8 mouse cellular contexts compared by ENCODE assay signal in the genomic region with DNA sequence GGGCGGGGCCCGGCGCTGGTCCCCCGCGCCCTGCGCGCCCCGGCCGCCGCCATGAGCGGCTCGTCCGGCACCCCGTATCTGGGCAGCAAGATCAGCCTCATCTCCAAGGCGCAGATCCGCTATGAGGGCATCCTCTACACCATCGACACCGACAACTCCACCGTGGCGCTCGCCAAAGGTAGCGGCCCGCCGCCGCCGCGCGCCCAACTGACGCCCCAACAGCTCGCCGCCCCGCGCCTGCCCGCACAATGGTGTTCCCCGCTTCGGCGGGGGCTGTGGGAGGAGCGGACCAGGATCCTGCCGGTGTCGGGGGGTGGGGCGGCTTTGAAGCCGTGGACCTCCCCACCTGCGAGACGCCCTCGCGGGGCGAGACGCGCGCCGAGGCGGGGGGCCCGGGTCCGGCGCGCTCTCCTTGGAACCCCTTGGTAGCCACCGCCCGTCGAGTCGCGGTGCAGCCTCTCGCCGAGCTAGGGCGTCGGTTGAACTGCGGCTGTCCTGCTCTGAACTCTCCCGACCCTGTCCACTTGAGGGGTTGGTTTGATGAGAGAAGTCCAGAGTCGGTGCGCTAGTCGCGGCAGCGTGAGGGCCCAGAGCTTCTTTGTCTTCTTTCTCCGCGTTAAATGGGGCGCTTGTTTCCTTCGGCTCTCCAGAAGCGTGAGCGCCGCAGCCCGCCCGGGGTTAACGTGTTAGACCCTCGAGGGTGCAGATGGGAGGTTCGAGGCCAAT. TPM values are rescaled to one million over a fixed set of nuclear protein-coding genes. Genes with fewer than 3 reads are reported as not detected.
DNase-seq lines count a peak whose midpoint lies in the region; ATAC-seq and TF ChIP-seq lines count a peak whose summit lies in the region.

No protein-coding gene starts in this region.

- peak overlapping the region; percentile 91 for H3K4me2 ChIP-seq in limb, embryonic 12.5 days
- H3K4me2 ChIP-seq in midbrain, embryonic 13.5 days (replicated peaks), result peak overlapping the region; percentile 98

- no peaks in the 10 kb centered on the region for H3K9me3 ChIP-seq in limb, embryonic 12.5 days
- H3K9me3 ChIP-seq in midbrain, embryonic 13.5 days, result no peaks in the 10 kb centered on the region

- no peak for TF ChIP-seq CTCF in kidney, adult 2 months (conservative IDR thresholded peaks at IDR 0.05; ENCODE audit: insufficient read depth, insufficient read length, low read depth, low read length)

- no peak for TF ChIP-seq POLR2A in kidney, adult 2 months (IDR thresholded peaks at IDR 0.05; ENCODE audit: low read depth, low read length)

- H3K36me3 ChIP-seq in kidney, adult 2 months (ENCODE audit: control insufficient read depth, insufficient read depth, low read length), result no peaks in the 10 kb centered on the region
- H3K36me3 ChIP-seq in limb, embryonic 12.5 days, result peaks cover 33% of the 10 kb centered on the region
- H3K36me3 ChIP-seq in midbrain, embryonic 13.5 days, result peaks cover 29% of the 10 kb centered on the region

- H3K4me1 ChIP-seq in kidney, adult 2 months (ENCODE audit: control insufficient read depth, insufficient read depth, low read length), result no peaks in the 10 kb centered on the region; the same call in 1 of the 2 replicates
- peaks cover 46% of the 10 kb centered on the region for H3K4me1 ChIP-seq in limb, embryonic 12.5 days (replicated peaks)
- peaks cover 43% of the 10 kb centered on the region for H3K4me1 ChIP-seq in midbrain, embryonic 13.5 days (replicated peaks)

- DNase-seq in kidney, adult 2 months, result peak; percentile 46
- DNase-seq in kidney, adult 9 months, result no peak
- DNase-seq in NIH3T3 (ENCODE audit: low read depth), result peak; percentile 39
- peak; percentile 45 for DNase-seq in embryo, embryonic 9.5 days (ENCODE audit: extremely low spot score)
- DNase-seq in heart, postnatal 14 days, result peak; percentile 57 to 58
- peak; percentile 63 to 67 for DNase-seq in thymus, adult 18-20 months

- no peaks in the 10 kb centered on the region for H3K27me3 ChIP-seq in kidney, adult 2 months (replicated peaks; ENCODE audit: control insufficient read depth, insufficient read depth, low read length)
- H3K27me3 ChIP-seq in limb, embryonic 12.5 days, result peaks cover 34% of the 10 kb centered on the region
- peaks cover 27% of the 10 kb centered on the region for H3K27me3 ChIP-seq in midbrain, embryonic 13.5 days

- intact Hi-C loops in heart, postnatal 14 days (cut with DNase I), result no loop called here

- peak overlapping the region; percentile 95 for H3K9ac ChIP-seq in limb, embryonic 12.5 days (replicated peaks)
- H3K9ac ChIP-seq in midbrain, embryonic 13.5 days (replicated peaks), result peak overlapping the region; percentile 99

- H3K27ac ChIP-seq in kidney, adult 2 months (ENCODE audit: insufficient read depth, low read depth, low read length), result peak overlapping the region; percentile 83
- H3K27ac ChIP-seq in limb, embryonic 12.5 days, result peak overlapping the region; percentile 94
- peak overlapping the region; percentile 96 for H3K27ac ChIP-seq in midbrain, embryonic 13.5 days

- peak; percentile 22 for ATAC-seq in limb, embryonic 12.5 days (ENCODE audit: insufficient number of reproducible peaks, insufficient read depth, low FRiP score, low TSS enrichment, low read depth)
- peak; percentile 13; the same call in 1 of the 2 replicates for ATAC-seq in midbrain, embryonic 13.5 days

- 1% methylated on average over 82 of the region's 84 CpGs for WGBS in kidney, adult 2 months
- WGBS in limb, embryonic 12.5 days, result under 1% methylated on average over 79 of the region's 84 CpGs
- under 1% methylated on average over 64 of the region's 84 CpGs for WGBS in midbrain, embryonic 13.5 days

- peak overlapping the region; percentile 96 for H3K4me3 ChIP-seq in kidney, adult 2 months (ENCODE audit: insufficient read depth, low read depth, low read length)
- H3K4me3 ChIP-seq in limb, embryonic 12.5 days (replicated peaks), result peak overlapping the region; percentile 98
- H3K4me3 ChIP-seq in midbrain, embryonic 13.5 days (replicated peaks), result peak overlapping the region; percentile 100

RNA-seq across cellular contexts. Expression of gene Lsm14b, which starts 0.5 kb away (rescaled TPM):
- polyA plus RNA-seq in kidney, adult 2 months (2012; rRNA removed), result 27.2 and 29.5 TPM in 2 replicates
- 10 to 100 TPM; 57.3 to 61.8 TPM for total RNA-seq in heart, postnatal 14 days (2021)
- polyA plus RNA-seq in limb, embryonic 12.5 days (2016; fragmentation: Nextera tagmentation; extraction: Ambion mirVana), result 13.6 and 14.2 TPM in 2 replicates
- 20.9 and 24.8 TPM in 2 replicates for polyA plus RNA-seq in midbrain, embryonic 13.5 days (2015; fragmentation: Nextera tagmentation; extraction: Ambion mirVana)

RNA-seq across cellular contexts. Expression of gene Psma7, which starts 16.9 kb away (rescaled TPM):
- polyA plus RNA-seq in kidney, adult 2 months (2012; rRNA removed), result 156 and 185 TPM in 2 replicates
- 100 to 1,000 TPM; 167 to 177 TPM for total RNA-seq in heart, postnatal 14 days (2021)
- 693 and 704 TPM in 2 replicates for polyA plus RNA-seq in limb, embryonic 12.5 days (2016; fragmentation: Nextera tagmentation; extraction: Ambion mirVana)
- 676 and 705 TPM in 2 replicates for polyA plus RNA-seq in midbrain, embryonic 13.5 days (2015; fragmentation: Nextera tagmentation; extraction: Ambion mirVana)

RNA-seq across cellular contexts. Expression of gene Ss18l1, which starts 17.0 kb away (rescaled TPM):
- 6.7 and 7.5 TPM in 2 replicates for polyA plus RNA-seq in kidney, adult 2 months (2012; rRNA removed)
- total RNA-seq in heart, postnatal 14 days (2021), result 1 to 10 TPM; 2.9 to 3.3 TPM
- polyA plus RNA-seq in limb, embryonic 12.5 days (2016; fragmentation: Nextera tagmentation; extraction: Ambion mirVana), result 7.3 and 8.7 TPM in 2 replicates
- 51.2 and 54.8 TPM in 2 replicates for polyA plus RNA-seq in midbrain, embryonic 13.5 days (2015; fragmentation: Nextera tagmentation; extraction: Ambion mirVana)

RNA-seq across cellular contexts. Expression of gene Mtg2, which starts 45.1 kb away (rescaled TPM):
- 24.3 and 26.2 TPM in 2 replicates for polyA plus RNA-seq in kidney, adult 2 months (2012; rRNA removed)
- 10 to 100 TPM; 18.7 to 19.7 TPM for total RNA-seq in heart, postnatal 14 days (2021)
- 29.6 and 30.9 TPM in 2 replicates for polyA plus RNA-seq in limb, embryonic 12.5 days (2016; fragmentation: Nextera tagmentation; extraction: Ambion mirVana)
- polyA plus RNA-seq in midbrain, embryonic 13.5 days (2015; fragmentation: Nextera tagmentation; extraction: Ambion mirVana), result 37.1 and 37.3 TPM in 2 replicates

RNA-seq across cellular contexts. Expression of gene Taf4, which starts 48.9 kb away (rescaled TPM):
- 7.3 and 8.9 TPM in 2 replicates for polyA plus RNA-seq in kidney, adult 2 months (2012; rRNA removed)
- total RNA-seq in heart, postnatal 14 days (2021), result 10 to 100 TPM; 15.8 to 19.0 TPM
- polyA plus RNA-seq in limb, embryonic 12.5 days (2016; fragmentation: Nextera tagmentation; extraction: Ambion mirVana), result 3.8 and 5.0 TPM in 2 replicates
- 4.1 and 4.5 TPM in 2 replicates for polyA plus RNA-seq in midbrain, embryonic 13.5 days (2015; fragmentation: Nextera tagmentation; extraction: Ambion mirVana)
